Mouse (Mus musculus) cerebellum, adult 2 months (tissue): ENCODE data around the gene Themis2.

Experiments used
- CTCF ChIP-seq: fragments of 200-500 bp; IDR thresholded peaks from 2 replicates; pipeline ENCODE4 v1.5.1; 2011; ENCODE audit warnings: low read depth, mild to moderate bottlenecking, control low read depth, low read length, moderate library complexity, borderline replicate concordance; ENCODE audit not compliant: insufficient read depth
- POLR2A ChIP-seq: fragments of 200-500 bp; IDR thresholded peaks from 2 replicates; pipeline ENCODE4 v1.6.1; 2011; ENCODE audit warnings: low read length, control low read depth, borderline replicate concordance; ENCODE audit not compliant: insufficient read depth

- TF ChIP-seq POLR2A, result no peak
- TF ChIP-seq CTCF, result no peak
Observed at GRCm38 (mm10) chr4:132816855-132817254, 20.7 kb upstream of the Themis2 start.
